ENCODE assay signal across 26 mouse cellular contexts in the genomic region with DNA sequence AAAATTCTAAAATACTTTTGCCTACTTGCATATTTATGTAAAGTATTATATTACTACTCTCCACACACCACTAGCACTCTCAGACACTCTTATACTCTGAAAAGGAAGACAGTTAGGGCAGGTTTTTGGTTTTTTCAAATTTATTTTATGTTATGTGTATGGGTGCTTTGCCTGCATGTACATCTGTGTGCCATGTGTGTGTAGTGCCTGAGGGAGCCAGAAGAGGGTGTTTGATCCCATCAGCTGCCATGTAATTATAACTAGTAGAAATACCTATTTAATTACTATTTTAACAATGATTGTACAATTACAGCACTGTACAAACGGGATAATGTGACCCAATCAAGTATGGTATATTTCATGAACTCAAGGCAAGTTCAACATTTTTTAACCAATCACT. TPM values are rescaled to one million over a fixed set of nuclear protein-coding genes. Genes with fewer than 3 reads are reported as not detected.
DNase-seq lines count a peak whose midpoint lies in the region; ATAC-seq and TF ChIP-seq lines count a peak whose summit lies in the region.
"Had no signal": no experiment of that assay in that cellular context is flagged by ENCODE, and none has a peak within 500 bp of the region (broad histone marks: within the 10 kb centered on the region; RNA-seq: fewer than 3 reads in every experiment).

No protein-coding gene starts in this region.

- H3K27me3 ChIP-seq in liver, postnatal 0 days (ENCODE audit: insufficient read depth, low read length) = no peaks in the 10 kb centered on the region
- H3K27me3 ChIP-seq in MEL (ENCODE audit: control insufficient read depth in 1 of 2, insufficient read depth in 2 of 2, low read length in 2 of 2) = no peaks in the 10 kb centered on the region
- H3K27me3 ChIP-seq: embryonic facial prominence, embryonic 13.5 days; forebrain, embryonic 13.5 days; kidney, embryonic 15.5 days; midbrain, embryonic 12.5 days had no signal

- TF ChIP-seq CTCF in liver, postnatal 0 days (IDR thresholded peaks at IDR 0.05; ENCODE audit: low read depth) = peak; percentile 18; the same call in 1 of the 2 replicates
- TF ChIP-seq CTCF in MEL (IDR thresholded peaks at IDR 0.05 in 2 of 3, conservative IDR thresholded peaks at IDR 0.05 in 1 of 3; ENCODE audit: control insufficient read depth in 1 of 3, insufficient read depth in 1 of 3, low read depth in 2 of 3, low read length in 3 of 3, poor library complexity in 1 of 3, severe bottlenecking in 1 of 3) = peak in 2 of 3 experiments; percentile 5 to 16; a peak in 2 of 6 replicates

- peaks cover 12% of the 10 kb centered on the region for H3K36me3 ChIP-seq in liver, postnatal 0 days (replicated peaks; ENCODE audit: insufficient read depth, low read length)
- H3K36me3 ChIP-seq in MEL (ENCODE audit: control insufficient read depth in 1 of 2, insufficient read depth in 2 of 2, low read length in 2 of 2) = peaks cover 0 to 5% of the 10 kb centered on the region in 2 experiments; a peak in 3 of 4 replicates

- TF ChIP-seq POLR2A in MEL (IDR thresholded peaks at IDR 0.05; ENCODE audit: control insufficient read depth in 1 of 2, insufficient read depth in 1 of 2, low read depth in 1 of 2, low read length in 2 of 2, poor library complexity in 1 of 2) = no peak

- no peak overlapping the region for H3K4me3 ChIP-seq in liver, postnatal 0 days (ENCODE audit: low read depth, low read length)
- H3K4me3 ChIP-seq in MEL (ENCODE audit: control insufficient read depth in 1 of 2, insufficient read depth in 1 of 2, low read depth in 2 of 2, low read length in 2 of 2) = no peak overlapping the region
- H3K4me3 ChIP-seq: embryonic facial prominence, embryonic 13.5 days; erythroblast, embryonic 14.5 days; forebrain, embryonic 13.5 days; hindbrain, embryonic 10.5 days; kidney, embryonic 15.5 days; midbrain, embryonic 12.5 days had no signal

- H3K9ac ChIP-seq in liver, postnatal 0 days (replicated peaks) = no peak overlapping the region
- no peak overlapping the region for H3K9ac ChIP-seq in MEL (ENCODE audit: control insufficient read depth, low read depth, low read length, poor library complexity, severe bottlenecking)
- H3K9ac ChIP-seq: embryonic facial prominence, embryonic 13.5 days; forebrain, embryonic 13.5 days; kidney, embryonic 15.5 days; midbrain, embryonic 12.5 days had no signal

- ATAC-seq in liver, postnatal 0 days = no peak
- ATAC-seq: activated CD4-positive, CD25-positive, alpha-beta regulatory T cell, adult 4 months; forebrain, embryonic 13.5 days; hindbrain, embryonic 16.5 days; intestine, embryonic 16.5 days had no signal

- H3K4me1 ChIP-seq in liver, postnatal 0 days (ENCODE audit: insufficient read depth) = no peaks in the 10 kb centered on the region
- peaks cover 0 to 7% of the 10 kb centered on the region in 2 experiments; a peak in 2 of 4 replicates for H3K4me1 ChIP-seq in MEL (ENCODE audit: control insufficient read depth in 1 of 2, insufficient read depth in 2 of 2, low read length in 2 of 2)
- H3K4me1 ChIP-seq: embryonic facial prominence, embryonic 13.5 days; forebrain, embryonic 13.5 days; hindbrain, embryonic 10.5 days; kidney, embryonic 15.5 days; midbrain, embryonic 12.5 days had no signal

- no peak for TF ChIP-seq EP300 in liver, postnatal 0 days (IDR thresholded peaks at IDR 0.05; ENCODE audit: low read depth)
- TF ChIP-seq EP300 in MEL (IDR thresholded peaks at IDR 0.05; ENCODE audit: low read depth in 1 of 2, low read length in 2 of 2) = no peak

- H3K27ac ChIP-seq in liver, postnatal 0 days (ENCODE audit: low read depth) = no peak overlapping the region
- H3K27ac ChIP-seq in MEL (ENCODE audit: control insufficient read depth, low read depth, low read length) = no peak overlapping the region
- H3K27ac ChIP-seq: embryonic facial prominence, embryonic 13.5 days; forebrain, embryonic 13.5 days; hindbrain, embryonic 10.5 days; kidney, embryonic 15.5 days; midbrain, embryonic 12.5 days; stomach, postnatal 0 days had no signal

- TF ChIP-seq RAD21 in MEL (IDR thresholded peaks at IDR 0.05; ENCODE audit: low read depth, low read length) = no peak; the same call in 1 of the 2 replicates

- H3K4me2 ChIP-seq in liver, postnatal 0 days (ENCODE audit: low read depth, low read length) = no peak overlapping the region
- H3K4me2 ChIP-seq: embryonic facial prominence, embryonic 13.5 days; forebrain, embryonic 13.5 days; heart, embryonic 11.5 days; kidney, embryonic 15.5 days; liver, embryonic 11.5 days; midbrain, embryonic 12.5 days had no signal

- no peak for DNase-seq in liver, postnatal 0 days
- DNase-seq in liver (no peak), MEL (ENCODE audit: low read depth, low spot score) (peak; percentile 33)
- DNase-seq in B cell, adult 2 months = peak; percentile 27 to 32
- DNase-seq in naive thymus-derived CD4-positive, alpha-beta T cell, adult 2 months (ENCODE audit: low read depth) = peak; percentile 26
- DNase-seq in heart, adult 11 months = no peak
- no peak for DNase-seq in cerebellum, adult 11 months
- DNase-seq: adrenal gland, postnatal 10 days; cerebellum, adult 2 months; cerebellum, postnatal 25 days; lung, adult 2 months; lung, postnatal 4 days; thymus, adult 2 months had no signal

- no peaks in the 10 kb centered on the region for H3K79me2 ChIP-seq in MEL (ENCODE audit: control insufficient read depth, insufficient read depth, low read length, poor library complexity)

- H3K9me3 ChIP-seq in liver, postnatal 0 days (ENCODE audit: low read length) = no peaks in the 10 kb centered on the region
- H3K9me3 ChIP-seq in MEL (replicated peaks; ENCODE audit: insufficient read depth, low read length) = no peaks in the 10 kb centered on the region
- H3K9me3 ChIP-seq: embryonic facial prominence, embryonic 13.5 days; forebrain, embryonic 13.5 days; G1E; hindbrain, embryonic 10.5 days; kidney, embryonic 15.5 days; midbrain, embryonic 12.5 days had no signal

- 83% methylated on average over 1 of the region's 1 CpGs for WGBS in liver, postnatal 0 days (ENCODE audit: insufficient replicate concordance)

TF ChIP-seq in MEL, 35 proteins besides CTCF, POLR2A, EP300 and RAD21:
- TF ChIP-seq MYB (IDR thresholded peaks at IDR 0.05; ENCODE audit: low read depth, low read length) = no peak
- no peak for TF ChIP-seq JUND (IDR thresholded peaks at IDR 0.05; ENCODE audit: low read depth, low read length)
- TF ChIP-seq MAZ (IDR thresholded peaks at IDR 0.05; ENCODE audit: low read depth, low read length) = no peak
- TF ChIP-seq MAFK (IDR thresholded peaks at IDR 0.05; ENCODE audit: borderline replicate concordance, low read depth, low read length) = no peak
- TF ChIP-seq TCF12 (IDR thresholded peaks at IDR 0.05; ENCODE audit: low read depth, low read length) = no peak
- TF ChIP-seq MXI1 (IDR thresholded peaks at IDR 0.05; ENCODE audit: low read depth, low read length) = no peak
- no peak for TF ChIP-seq RCOR1 (IDR thresholded peaks at IDR 0.05; ENCODE audit: low read depth, low read length)
- no peak for TF ChIP-seq E2F4 (IDR thresholded peaks at IDR 0.05; ENCODE audit: borderline replicate concordance, low read depth, low read length)
- no peak for TF ChIP-seq ETS1 (IDR thresholded peaks at IDR 0.05; ENCODE audit: low read depth, low read length)
- no peak for TF ChIP-seq CHD1 (IDR thresholded peaks at IDR 0.05; ENCODE audit: low read depth, low read length)
- no peak for TF ChIP-seq ZMIZ1 (IDR thresholded peaks at IDR 0.05; ENCODE audit: low read depth, low read length)
- no peak for TF ChIP-seq GATA1 (IDR thresholded peaks at IDR 0.05; ENCODE audit: low read depth, low read length)
- TF ChIP-seq ZNF384 (IDR thresholded peaks at IDR 0.05; ENCODE audit: low read depth, low read length) = no peak
- TF ChIP-seq UBTF (IDR thresholded peaks at IDR 0.05; ENCODE audit: borderline replicate concordance, insufficient read depth, low read depth, low read length) = no peak
- no peak for TF ChIP-seq TBP (IDR thresholded peaks at IDR 0.05; ENCODE audit: low read depth, low read length)
- TF ChIP-seq GABPA (IDR thresholded peaks at IDR 0.05; ENCODE audit: low read depth, low read length) = no peak
- no peak for TF ChIP-seq CHD2 (IDR thresholded peaks at IDR 0.05; ENCODE audit: low read length)
- no peak for TF ChIP-seq ELF1 (IDR thresholded peaks at IDR 0.05; ENCODE audit: low read depth, low read length)
- TF ChIP-seq NRF1 (IDR thresholded peaks at IDR 0.05; ENCODE audit: insufficient read depth, low read depth, low read length, poor library complexity, severe bottlenecking) = no peak
- no peak for TF ChIP-seq USF2 (IDR thresholded peaks at IDR 0.05; ENCODE audit: borderline replicate concordance in 1 of 2, insufficient read depth in 1 of 2, low read depth in 1 of 2, low read length in 2 of 2)

RNA-seq across cellular contexts. Expression of a gene that starts 12.0 kb away (rescaled TPM):
- polyA plus RNA-seq in liver, postnatal 0 days (2015; fragmentation: Nextera tagmentation; extraction: Ambion mirVana) = 4.5 and 4.8 TPM in 2 replicates
- 1.8 and 1.9 TPM in 2 replicates for total RNA-seq in MEL (2012; rRNA removed)
- polyA plus RNA-seq in MEL (2012; ENCODE audit: insufficient read depth in 1 of 2, insufficient read length in 2 of 2, low read depth in 1 of 2, low replicate concordance in 2 of 2, missing spikeins in 1 of 2) = 1 to 10 TPM in 1 of 2 experiments, not detected in 1; 1.9 TPM

RNA-seq across cellular contexts. Expression of a gene that starts 57.7 kb away (rescaled TPM):
- 380 and 392 TPM in 2 replicates for polyA plus RNA-seq in liver, postnatal 0 days (2015; fragmentation: Nextera tagmentation; extraction: Ambion mirVana)
- 0.07 and 0.12 TPM in 2 replicates for total RNA-seq in MEL (2012; rRNA removed)
- polyA plus RNA-seq in MEL (2012; ENCODE audit: insufficient read depth in 1 of 2, insufficient read length in 2 of 2, low read depth in 1 of 2, low replicate concordance in 2 of 2, missing spikeins in 1 of 2) = under 1 TPM in 1 of 2 experiments, not detected in 1; 0.32 TPM

Comparison
In these comparisons a context has a peak if more than half of its experiments do, and no peak if none do; other contexts are left out.
1. DNase-seq: peak in B cell, adult 2 months (2 of 2), MEL (single experiment) and naive thymus-derived CD4-positive, alpha-beta T cell, adult 2 months (single experiment); none in liver, postnatal 0 days (single experiment), liver (single experiment), heart, adult 11 months (single experiment) and cerebellum, adult 11 months (single experiment).
2. RNA of a gene that starts 57.7 kb away (polyA plus RNA-seq): 380 to 392 TPM in liver, postnatal 0 days; 0.32 TPM in MEL; every median in the first group is over 100 times any median in the second.